Mouse (Mus musculus): ENCODE results near the gene Sytl4. TPM values are rescaled to one million over a fixed set of nuclear protein-coding genes. Genes with fewer than 3 reads are reported as not detected.

The Sytl4 gene
- polyA plus RNA-seq, 1 experiment: 4.5 TPM

DNA sequence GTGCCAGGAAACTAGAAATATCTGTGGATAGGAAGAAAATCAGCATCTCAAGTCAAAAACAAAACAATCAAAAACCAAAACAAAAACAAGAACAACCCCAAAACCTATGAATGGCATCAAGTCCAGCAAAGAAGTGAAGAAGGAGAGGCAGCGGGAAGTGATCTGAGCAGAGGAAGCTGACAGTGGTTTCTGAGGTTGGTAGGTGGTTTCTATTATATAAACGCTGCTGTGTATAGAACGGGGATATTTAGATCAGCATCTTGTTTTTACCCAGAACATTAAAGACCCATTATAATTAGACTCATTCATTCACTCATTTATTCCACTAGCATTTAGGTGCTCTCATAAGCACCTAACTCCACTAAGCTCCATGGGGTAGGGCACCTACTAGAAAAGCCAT lies 94.3 kb downstream of the Sytl4 start:
- Histone ChIP-seq H3K27ac (ENCODE audit: insufficient read depth, low read length) (no peak overlapping the region), H3K4me3 (ENCODE audit: insufficient read depth, low read length) (no peak overlapping the region), H3K4me1 (ENCODE audit: control insufficient read depth, insufficient read depth, low read length) (no peaks in the 10 kb centered on the region)
- TF ChIP-seq CTCF (IDR thresholded peaks at IDR 0.05; ENCODE audit: borderline replicate concordance, insufficient read depth, low read length): no peak
- TF ChIP-seq POLR2A (IDR thresholded peaks at IDR 0.05; ENCODE audit: low read depth, low read length): no peak

Other genes starting within 250 kb of the Sytl4 start
- 45.8 and 105 TPM in 2 replicates for gene Tnmd, start 130.8 kb downstream of the Sytl4 start, polyA plus RNA-seq (2011; ENCODE audit: insufficient read length, low read depth, missing spikeins)
- gene Tspan6, start 83.4 kb downstream of the Sytl4 start, polyA plus RNA-seq (2011; ENCODE audit: insufficient read length, low read depth, missing spikeins): 88.1 and 89.5 TPM in 2 replicates
- 26.2 and 28.5 TPM in 2 replicates for gene Srpx2, start 73.4 kb downstream of the Sytl4 start, polyA plus RNA-seq (2011; ENCODE audit: insufficient read length, low read depth, missing spikeins)
- 29.3 and 39.3 TPM in 2 replicates for gene Cstf2, start 77.4 kb upstream of the Sytl4 start, polyA plus RNA-seq (2011; ENCODE audit: insufficient read length, low read depth, missing spikeins)
- gene Xkrx, start 180.3 kb upstream of the Sytl4 start, polyA plus RNA-seq (2011; ENCODE audit: insufficient read length, low read depth, missing spikeins): 0.58 and 0.90 TPM in 2 replicates
- not detected in 2 replicates for gene Arl13a, start 205.7 kb upstream of the Sytl4 start, polyA plus RNA-seq (2011; ENCODE audit: insufficient read length, low read depth, missing spikeins)
- gene Nox1, start 240.1 kb upstream of the Sytl4 start, polyA plus RNA-seq (2011; ENCODE audit: insufficient read length, low read depth, missing spikeins): 0.37 and 0.65 TPM in 2 replicates

All from embryonic fibroblast, embryonic 13.5 days (primary cell).